Mouse (Mus musculus): ENCODE measurements around the gene Lipm. TPM values are rescaled to one million over a fixed set of nuclear protein-coding genes. Genes with fewer than 3 reads are reported as not detected.
A peak's percentile ranks its signal among the peaks of the same experiment; 100 is the strongest.

Lipm gene
- not detected for total RNA-seq (2021)

DNA sequence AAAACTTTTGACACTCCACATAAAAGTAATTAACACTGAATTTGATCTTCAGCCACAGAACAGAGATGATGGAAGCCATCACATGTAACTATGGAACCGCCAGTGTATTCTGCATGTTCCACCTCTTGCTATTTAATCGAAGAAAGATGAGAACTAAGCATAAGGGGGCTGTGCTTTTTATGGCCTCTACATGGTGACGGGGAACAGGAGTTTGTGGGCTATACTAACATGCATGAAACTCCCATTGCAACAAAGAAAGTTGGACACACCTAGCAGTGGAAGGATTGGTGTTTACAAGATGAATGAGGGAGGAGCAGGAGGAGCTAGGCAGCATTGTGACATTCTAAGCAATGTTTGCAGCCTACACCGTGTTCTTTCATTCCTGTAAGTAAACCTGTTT, at the start of gene Lipm:
TSS of gene Lipm (plus strand) at position 301 of the 400 bp plus-strand sequence.
- intact Hi-C loops (cut with DNase I): no loop called here
- DNase-seq: no peak

DNA sequence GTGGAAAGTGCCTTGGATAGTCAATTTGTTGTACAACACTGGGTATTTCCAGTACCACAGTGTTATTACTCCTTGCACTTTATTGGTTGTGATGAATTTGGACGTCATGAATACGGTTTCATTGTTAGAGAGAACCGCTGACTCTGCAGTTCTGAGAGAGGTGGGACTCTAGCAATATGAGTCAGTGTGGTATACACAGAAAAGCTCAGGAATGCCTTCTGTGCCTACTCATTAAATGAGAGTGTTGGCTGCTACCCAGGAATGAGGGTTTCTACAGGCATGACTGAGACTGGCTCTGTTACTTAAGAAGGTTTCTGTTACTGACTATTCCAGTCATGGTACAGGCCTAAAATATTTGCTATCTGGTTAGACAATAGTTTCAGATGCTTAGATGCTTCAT, 49.2 kb upstream of the Lipm start:
- intact Hi-C loops (cut with DNase I): no loop called here
- no peak for DNase-seq

DNA sequence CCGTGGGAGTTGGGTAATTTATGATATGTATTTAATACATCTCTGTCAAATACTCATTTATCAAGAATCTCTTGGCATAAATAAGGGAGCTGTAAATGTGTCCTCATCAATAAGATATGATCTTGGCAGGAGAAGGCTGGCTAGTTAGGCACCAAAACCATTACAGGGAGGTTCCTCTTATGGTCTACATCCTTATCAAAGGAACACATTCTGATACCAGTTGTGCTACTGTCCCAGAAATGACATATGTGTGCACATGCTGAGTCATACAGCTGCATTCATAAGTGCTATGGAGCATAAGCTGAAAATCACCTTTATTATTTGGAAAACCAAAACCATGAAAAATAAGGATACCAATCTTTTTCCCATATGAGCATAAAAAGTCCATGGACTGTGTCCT, 37.2 kb upstream of the Lipm start:
- intact Hi-C loops (cut with DNase I): no loop called here
- no peak for DNase-seq

DNA sequence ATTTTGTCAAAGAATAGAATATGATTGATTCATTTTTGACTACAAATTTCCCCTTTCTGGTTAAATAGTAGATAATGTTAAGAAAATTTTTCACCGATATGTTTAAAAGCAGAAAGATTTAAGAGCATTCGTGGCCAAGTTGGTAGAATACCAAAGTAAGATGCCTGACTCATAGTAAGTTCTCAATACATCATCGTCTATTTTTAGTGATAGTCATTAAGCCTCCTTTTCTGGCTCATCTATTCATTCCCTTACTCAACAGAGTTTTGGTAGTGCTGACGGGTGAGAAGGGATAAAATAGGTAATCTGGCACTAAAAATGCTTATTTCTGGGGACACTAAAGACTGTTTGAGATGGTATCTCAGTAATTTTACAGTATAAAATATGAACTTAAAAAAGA, 36.7 kb upstream of the Lipm start:
- DNase-seq: no peak
- intact Hi-C loops (cut with DNase I): no loop called here

DNA sequence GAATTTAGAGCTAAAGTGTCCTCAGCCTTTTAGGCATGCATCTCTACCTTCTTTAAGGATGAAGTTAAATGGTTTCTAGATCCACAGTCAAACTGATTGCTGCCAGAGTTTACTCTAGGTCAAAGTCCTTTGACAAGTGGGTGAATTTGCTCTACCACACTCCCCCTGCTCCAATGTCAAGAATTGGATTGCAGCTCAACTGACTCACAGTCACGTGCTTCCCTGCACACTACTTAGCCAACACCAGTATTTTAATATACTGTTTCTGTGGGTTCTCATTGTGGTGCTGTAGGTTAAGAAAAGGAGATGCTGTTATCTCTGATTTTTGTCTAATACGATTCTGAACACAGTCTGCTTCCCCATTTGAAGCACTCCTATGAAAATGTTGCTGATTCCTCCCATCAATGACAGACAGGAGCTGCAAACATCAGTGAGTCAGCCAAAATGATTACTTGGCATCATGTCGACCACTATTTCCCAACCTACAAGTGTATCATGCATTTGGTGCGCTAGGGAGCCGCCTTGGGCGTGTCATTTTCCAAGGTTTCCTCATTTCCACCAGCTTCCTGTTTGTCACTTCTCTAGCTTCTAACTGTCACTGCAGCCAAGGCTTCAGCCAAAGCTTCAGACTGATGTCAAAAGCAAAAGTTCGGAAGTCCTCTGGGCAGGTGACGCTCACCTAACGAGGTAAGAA, 33.8 kb upstream of the Lipm start, which contains the start of gene Lipn:
TSS of gene Lipn (plus strand) at position 580 of the 694 bp plus-strand sequence.
- DNase-seq: no peak

DNA sequence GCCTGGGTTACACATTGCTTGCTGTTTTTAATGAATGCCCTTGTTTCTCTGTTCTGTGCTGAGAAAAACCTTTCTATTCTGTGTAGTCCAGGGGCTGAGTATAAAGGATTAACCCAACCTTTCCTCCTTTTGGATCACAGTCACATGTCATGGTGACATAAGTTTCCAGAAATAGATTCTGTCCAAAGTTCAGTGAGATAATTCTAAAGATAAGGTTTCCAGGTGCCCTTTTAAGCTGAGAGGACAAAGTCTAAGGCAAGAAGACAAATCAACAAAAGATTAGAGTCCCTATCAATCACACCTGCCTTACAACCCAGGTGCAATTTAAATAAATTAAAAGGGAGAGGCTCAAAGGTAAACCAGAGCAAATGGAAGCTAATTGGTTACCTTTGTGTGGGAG, 26.5 kb upstream of the Lipm start:
- intact Hi-C loops (cut with DNase I): no loop called here
- DNase-seq: no peak

More for the DNA sequence above, 33.8 kb upstream of the Lipm start, which contains the start of gene Lipn:
- intact Hi-C loops (cut with DNase I): no loop called here

DNA sequence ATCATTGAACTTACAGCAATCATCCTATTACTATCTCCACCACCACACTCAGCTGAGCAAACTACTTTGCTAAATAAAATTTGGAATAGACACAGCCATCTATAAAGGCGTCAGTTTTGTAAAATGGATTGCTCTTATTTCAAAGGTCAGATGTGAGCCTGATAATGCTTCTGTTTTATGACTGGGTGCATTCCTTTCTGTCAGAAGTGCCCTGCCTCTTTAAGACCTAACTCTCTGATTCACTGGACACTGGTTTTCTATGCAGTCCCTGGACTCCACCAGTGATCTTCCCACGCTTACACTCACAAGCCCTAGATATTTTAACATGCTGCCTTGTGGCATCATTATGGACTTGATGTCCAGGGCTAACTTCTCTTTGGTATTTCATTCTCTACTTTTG, 22.6 kb upstream of the Lipm start:
- intact Hi-C loops (cut with DNase I): no loop called here
- DNase-seq: no peak

DNA sequence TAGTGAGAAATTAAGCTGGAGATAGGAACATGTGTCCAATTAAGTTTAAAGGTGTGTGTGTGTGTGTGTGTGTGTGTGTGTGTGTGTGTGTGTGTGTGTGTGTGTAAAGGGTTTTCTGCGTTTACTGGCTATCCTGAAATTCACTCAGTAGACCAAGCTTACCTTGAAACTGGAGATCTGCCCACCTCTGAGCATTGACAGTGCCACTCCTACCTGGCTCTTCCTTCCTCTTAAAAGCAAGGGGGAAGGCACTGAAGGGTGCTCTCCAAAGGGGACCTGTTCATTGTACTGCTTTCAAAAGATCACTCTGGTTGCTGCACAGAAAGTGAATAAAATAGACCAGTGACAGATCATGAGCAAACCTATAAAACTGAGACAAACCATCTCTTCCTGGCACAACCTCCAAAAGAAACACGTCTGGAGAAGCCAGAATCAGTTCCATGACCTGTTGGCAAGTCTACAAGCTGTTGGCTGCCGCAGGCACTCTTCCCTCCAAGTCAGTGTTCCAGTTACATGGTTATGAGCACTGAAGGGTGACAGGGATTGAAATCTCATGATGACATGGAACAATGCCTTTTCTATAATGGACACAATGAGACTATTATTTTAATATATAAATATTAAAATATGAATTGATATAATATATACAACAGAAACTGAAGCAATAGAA, 11.6 kb upstream of the Lipm start:
- DNase-seq: no peak
- intact Hi-C loops (cut with DNase I): no loop called here

DNA sequence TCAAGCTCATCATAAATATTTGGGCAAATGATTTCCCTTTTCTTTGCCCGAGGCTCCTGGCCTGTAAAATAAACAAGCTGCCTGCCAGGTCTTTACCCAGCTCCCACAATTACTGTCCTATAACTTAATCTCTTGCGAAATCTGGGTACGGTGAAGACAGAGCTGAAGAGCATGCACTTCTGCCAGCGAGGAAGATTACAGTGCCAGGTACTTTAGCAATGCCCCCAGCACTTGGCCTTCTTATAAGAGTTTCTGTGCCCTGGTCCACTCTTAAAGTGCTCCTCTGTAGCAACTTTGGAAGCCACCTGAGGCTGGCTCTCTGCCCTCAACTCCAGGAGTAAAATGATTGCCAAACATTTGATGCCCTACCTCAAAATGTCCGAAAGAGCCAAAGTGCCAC, 5.4 kb upstream of the Lipm start:
- intact Hi-C loops (cut with DNase I): no loop called here
- DNase-seq: no peak

DNA sequence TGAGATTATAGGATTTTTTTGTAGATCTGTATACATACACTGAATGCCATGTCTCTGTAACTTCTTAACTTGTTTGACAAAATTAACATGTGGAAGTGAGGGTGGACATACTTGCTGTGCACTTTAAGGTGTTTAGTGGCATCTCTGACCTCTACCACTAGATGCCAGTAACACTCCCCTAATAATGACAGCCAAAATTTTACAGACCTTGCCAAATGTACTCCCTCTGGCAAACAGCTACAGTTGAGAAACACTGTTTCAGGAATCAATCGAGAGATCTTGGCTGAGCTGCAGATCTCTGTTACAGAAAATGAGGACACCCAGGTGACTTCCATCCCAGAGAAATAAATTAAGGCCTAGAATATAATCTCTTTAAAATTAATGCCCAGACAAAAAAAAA, 4.5 kb upstream of the Lipm start:
- DNase-seq: no peak
- intact Hi-C loops (cut with DNase I): no loop called here

DNA sequence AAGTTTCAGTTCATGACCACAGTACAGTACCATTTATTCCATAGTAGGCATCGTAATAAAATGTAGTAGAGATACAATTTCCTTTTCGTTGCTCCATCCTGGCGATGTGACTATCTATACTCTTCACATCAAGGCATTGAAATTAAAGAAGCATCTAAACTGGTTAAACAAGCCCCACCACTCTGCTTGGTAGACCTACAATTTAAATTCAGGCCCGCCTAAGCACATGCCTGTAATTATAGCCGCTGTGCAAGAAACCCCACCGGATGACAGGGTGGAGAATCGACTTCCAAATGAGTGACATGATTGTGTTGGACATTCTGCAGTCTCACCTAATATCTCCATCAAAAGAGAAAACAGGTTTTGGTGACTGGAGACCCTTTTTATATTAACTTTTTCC, 1.2 kb downstream of the Lipm start:
- intact Hi-C loops (cut with DNase I): no loop called here
- DNase-seq: no peak

DNA sequence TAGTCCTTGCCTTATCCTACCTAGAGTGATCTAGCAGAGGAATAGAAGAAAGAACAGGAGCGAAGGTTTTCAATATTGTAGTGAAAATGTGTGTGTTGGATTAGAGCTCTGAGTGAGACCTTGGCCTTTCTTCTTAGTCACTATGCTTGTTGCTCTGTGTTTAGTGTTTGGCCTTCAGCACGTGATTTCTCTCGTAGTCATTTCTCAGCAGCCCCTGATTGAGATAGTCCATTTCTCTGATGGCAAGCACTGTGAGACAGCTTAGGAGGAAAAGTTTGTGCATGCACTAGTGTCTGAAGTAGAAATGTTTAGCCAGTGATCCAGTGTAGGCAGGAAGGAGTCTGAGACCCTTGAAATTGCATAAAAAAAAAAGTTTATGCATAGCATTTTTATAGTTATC, 4.1 kb downstream of the Lipm start:
- intact Hi-C loops (cut with DNase I): no loop called here
- DNase-seq: no peak

DNA sequence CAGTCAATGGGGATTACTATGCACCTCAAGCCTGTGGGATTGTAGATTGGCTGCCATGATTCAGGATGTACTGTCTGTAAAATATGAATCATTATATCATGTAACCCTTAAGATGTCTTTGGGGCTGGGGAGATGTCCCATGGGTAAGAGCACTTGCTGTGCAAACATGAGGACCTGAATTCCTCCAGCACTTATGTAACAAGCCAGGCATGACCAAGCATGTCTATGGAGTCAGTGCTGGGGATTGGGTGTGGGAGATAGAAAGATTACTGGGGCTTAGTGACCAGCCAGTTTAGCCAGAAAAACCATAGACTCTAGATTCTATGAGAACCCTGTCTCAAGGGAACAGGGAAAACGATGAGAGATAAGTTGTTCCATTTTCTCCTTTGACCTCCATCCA, 18.4 kb downstream of the Lipm start:
- DNase-seq: no peak
- intact Hi-C loops (cut with DNase I): no loop called here

DNA sequence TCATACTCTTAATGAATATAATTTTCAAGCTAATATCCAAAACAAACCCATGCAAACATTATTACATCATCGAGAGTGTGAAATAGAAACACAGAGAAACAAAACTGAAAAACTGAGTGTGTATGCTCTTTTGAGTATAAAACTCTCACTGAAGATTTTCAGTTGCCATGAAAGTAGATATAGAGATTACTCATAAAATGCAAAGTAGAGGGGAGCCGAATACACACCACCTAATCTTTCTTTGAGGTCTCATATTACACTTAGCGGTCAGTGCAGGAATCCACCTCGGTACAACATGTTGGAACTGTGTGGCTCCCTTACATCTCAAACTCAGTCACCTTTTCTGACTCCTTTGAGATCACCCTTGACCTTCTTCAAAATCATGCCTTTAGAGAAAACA, 18.9 kb downstream of the Lipm start:
- no peak for DNase-seq
- intact Hi-C loops (cut with DNase I): no loop called here

DNA sequence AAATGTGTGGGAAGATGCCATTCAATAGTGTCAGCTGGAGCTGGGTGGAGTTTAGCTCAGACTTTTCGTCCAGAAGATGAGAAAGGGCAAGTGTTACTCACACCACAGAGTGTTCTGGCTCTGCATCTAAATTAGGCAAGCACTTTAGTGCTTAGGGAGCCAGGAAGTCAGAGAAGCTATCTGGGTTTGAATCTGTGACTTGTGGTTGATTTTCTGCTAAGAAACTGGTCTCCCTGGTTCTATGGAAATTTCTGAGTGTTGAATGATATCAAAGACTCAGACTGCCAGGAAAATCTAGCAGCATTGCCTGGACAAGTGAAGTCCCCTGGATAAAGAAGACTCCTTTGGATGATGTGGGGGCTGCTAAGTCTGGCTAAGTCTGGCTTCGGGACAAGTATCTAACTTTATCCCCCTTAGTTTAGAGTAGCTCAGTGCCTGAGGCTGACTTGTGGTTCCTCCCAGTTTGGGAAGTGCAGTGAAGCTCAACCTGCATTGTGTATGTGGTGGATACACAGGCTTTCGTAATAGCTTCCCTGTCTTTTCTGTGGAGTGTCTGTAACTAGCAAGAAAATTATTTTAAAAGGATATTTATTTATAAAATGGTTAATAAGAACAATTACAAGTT, 19.5 kb downstream of the Lipm start:
- intact Hi-C loops (cut with DNase I): no loop called here
- DNase-seq: no peak

DNA sequence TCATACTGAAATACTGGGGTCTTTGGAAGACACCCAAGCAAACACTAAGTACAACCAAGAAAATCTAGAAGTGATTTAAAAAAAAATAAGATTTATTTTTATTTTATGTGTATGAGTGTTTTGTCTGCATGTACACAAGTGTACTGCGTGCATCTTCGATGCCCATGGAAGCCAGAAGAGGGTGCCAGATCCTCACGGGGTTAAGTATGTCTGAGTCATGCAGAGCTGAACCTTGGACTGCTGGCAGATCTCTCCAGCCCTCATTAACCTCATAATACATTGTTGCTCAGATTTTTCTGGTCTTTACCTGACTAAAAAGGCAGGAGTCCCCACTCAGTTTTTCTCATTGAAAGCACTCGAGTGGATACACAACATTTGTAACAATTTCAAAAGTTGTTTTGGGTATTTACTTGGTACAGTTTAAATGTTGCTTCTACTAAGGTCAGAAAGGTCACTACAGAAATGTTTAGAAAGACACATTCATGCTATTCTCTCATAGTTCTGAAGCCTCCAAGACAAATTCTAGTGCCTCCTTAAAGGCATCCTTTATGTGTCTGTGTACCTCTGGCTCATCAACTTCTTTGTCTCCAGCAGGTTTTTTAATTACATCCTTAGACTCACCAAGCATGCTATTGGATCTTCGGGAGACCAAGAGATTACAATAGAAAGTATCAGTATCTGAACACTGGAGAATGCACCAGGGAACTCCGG, 38.1 kb downstream of the Lipm start:
- intact Hi-C loops (cut with DNase I): no loop called here
- DNase-seq: no peak

DNA sequence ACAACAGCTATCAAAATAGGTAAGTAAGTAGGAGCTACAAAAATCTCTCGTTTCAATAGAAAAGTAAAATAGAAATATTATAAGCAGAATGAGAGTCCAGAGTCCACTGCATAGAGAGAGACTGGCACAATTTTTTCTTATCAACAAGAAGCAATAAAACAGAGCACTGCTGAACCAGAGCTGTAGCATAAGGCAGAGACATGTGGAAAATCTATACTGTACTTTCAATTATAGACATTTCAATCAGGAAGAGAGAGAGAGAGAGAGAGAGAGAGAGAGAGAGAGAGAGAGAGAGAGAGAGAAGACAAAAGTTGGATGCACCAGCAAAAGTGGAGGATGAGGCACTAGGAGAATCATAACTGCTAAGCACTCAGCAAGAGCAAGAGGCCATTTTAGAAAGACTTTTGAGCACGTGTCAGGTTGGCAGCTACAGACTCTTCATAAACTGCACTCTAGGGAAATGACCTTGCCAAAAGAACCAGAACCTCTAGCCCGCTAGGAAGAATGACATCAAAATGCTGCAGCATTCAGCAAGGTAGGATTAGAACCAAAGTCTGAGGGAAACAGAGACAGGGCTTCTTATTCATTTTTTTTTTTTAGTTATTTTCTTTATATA, 38.8 kb downstream of the Lipm start:
- DNase-seq: no peak
- intact Hi-C loops (cut with DNase I): no loop called here

DNA sequence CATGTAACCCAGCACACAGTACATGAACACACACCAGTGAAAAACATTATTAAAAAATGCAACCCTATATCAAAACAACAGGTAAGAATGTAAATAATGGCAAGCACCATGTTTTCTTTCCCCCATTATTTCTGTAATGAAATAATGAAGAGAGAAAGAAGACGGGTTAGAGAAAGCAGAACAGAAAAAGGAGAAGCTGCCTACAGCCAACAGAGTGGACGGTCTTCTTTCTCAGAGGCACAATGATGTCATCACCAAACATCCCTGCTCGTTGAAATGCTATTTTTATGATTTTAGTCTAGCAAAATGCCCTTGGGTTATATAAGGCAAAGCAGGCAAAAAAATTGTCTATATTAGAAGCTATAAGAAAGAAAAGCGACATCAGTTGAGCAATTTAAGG, 47.7 kb downstream of the Lipm start:
- intact Hi-C loops (cut with DNase I): no loop called here
- no peak for DNase-seq

DNA sequence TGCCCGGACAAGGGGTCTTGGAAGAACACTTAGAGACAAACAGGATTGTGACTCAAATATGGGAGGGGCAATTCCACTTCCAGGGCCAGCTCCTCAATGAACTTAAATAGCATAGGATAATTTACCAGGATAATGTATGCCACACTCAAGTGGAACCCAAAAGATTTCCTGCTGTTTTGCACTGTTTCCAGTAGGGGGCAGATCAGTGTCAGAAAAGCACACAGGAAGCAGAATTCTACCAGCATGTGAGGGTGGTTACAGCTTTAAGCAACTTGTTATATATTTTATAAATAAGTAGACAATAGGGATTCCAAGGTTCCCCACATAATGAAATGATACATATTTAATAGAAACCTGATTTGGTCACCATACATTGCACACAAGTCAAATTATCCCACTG, 51.2 kb downstream of the Lipm start:
- intact Hi-C loops (cut with DNase I): loop anchor here (10.0 kb wide), 2 partner anchors 83 to 133 kb away; no protein-coding TSS in a partner anchor
- DNase-seq: peak; percentile 35 to 38

DNA sequence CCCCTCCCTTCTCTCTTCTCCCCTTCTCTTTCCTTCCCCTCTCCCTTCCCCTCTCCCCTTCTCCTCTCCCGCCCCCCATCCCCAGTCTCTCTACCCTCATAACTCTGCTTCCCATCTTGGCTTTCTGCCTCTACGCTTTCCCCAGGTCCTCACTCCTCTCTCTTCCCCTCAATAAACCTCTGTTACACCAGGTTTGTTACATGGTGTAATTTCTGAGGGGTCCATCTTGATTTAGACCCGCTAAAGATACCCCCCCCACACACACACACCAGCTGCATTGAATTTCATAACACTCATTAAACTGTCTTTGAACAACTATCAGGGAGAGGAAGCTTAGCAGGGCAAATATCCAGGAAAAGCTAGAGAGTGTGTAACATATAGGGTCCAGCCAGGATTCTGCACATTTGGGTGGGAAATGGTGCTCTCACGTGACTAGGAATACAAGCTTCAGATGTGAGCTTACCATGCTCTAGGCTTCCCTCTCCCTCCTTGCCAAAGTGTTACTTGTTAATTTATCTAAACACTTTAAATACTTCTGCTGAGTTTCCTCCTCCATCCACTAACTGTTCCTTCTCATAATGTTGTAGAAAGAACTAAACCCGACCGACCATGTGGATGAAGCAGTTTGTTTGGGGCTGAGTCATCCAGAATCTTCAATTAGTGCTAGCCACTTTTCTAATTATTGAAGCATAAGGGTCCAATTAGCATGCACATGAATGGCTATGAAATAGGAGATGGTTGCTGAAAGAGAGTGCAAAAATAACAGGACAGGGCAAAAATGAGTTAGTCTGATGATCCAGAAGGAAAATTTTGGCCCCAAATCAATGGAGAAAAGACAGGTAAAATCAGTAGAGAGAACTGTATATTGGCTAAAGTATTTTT, 52.8 kb downstream of the Lipm start:
- no peak for DNase-seq
- intact Hi-C loops (cut with DNase I): loop anchor here (10.0 kb wide), 2 partner anchors 81 to 131 kb away; no protein-coding TSS in a partner anchor

All from heart, postnatal 10 days (tissue).